Mouse (Mus musculus) embryonic facial prominence, embryonic 11.5 days (tissue): ENCODE measurements at regions not wholly inside any gene's neighbourhood (a gene's known extent, or its start where the extent isn't known, plus 50 kb on each side); places are given as distances from the start of the nearest gene placed in this dataset.

Experiments
- ATAC-seq: fragments of 200-750 bp; cut with Nextera tagmentation; replicated peaks from 2 replicates; pipeline ENCODE4 v1.8.0; 2017; ENCODE audit warnings: low read depth; ENCODE audit not compliant: insufficient number of reproducible peaks, low FRiP score, low TSS enrichment
- DNase-seq: peaks from one replicate; pipeline ENCODE4 v3.0.0-alpha.2; 2015; ENCODE audit warnings: low spot score
- H3K27ac ChIP-seq: fragments of 300-500 bp; sonication (generic); replicated peaks from 2 replicates; pipeline ENCODE4 v1.5.1; 2014; ENCODE audit warnings: mild to moderate bottlenecking, low read depth, low read length, control low read depth
- H3K27me3 ChIP-seq: fragments of 300-500 bp; sonication (generic); 2 replicates; pipeline ENCODE4 v1.6.1; 2014; ENCODE audit warnings: mild to moderate bottlenecking, low read length, moderate library complexity, mixed read lengths; ENCODE audit not compliant: control insufficient read depth, insufficient read depth
- H3K36me3 ChIP-seq: fragments of 300-500 bp; sonication (generic); replicated peaks from 2 replicates; pipeline ENCODE4 v1.6.1; 2014; ENCODE audit warnings: low read depth, mild to moderate bottlenecking, low read length, moderate library complexity, mixed read lengths; ENCODE audit not compliant: control insufficient read depth, insufficient read depth
- H3K4me1 ChIP-seq: fragments of 300-500 bp; sonication (generic); 2 replicates; pipeline ENCODE4 v1.6.1; 2014; ENCODE audit warnings: low read length, mixed read lengths; ENCODE audit not compliant: control insufficient read depth, insufficient read depth
- H3K4me2 ChIP-seq: fragments of 300-500 bp; sonication (generic); 2 replicates; pipeline ENCODE4 v1.6.1; 2014; ENCODE audit warnings: low read depth, mild to moderate bottlenecking, control low read depth, low read length, moderate library complexity
- H3K4me3 ChIP-seq: fragments of 300-500 bp; sonication (generic); 2 replicates; pipeline ENCODE4 v1.5.1; 2014; ENCODE audit warnings: low read depth, low read length, control low read depth
- H3K9ac ChIP-seq: fragments of 300-500 bp; sonication (generic); replicated peaks from 2 replicates; pipeline ENCODE4 v1.6.1; 2014; ENCODE audit warnings: mild to moderate bottlenecking, control low read depth, low read length
- H3K9me3 ChIP-seq: fragments of 300-500 bp; sonication (generic); replicated peaks from 2 replicates; pipeline ENCODE4 v1.6.1; 2016; ENCODE audit warnings: mild to moderate bottlenecking, low read length, inconsistent platforms, mixed read lengths; ENCODE audit not compliant: control insufficient read depth
- WGBS: fragments of 180-500 bp; shearing (Covaris S2); extraction: QIAGEN DNeasy Blood & Tissue Kit; methylation state at CpG from one replicate; pipeline ENCODE4 v1.1.7; 2014; 5-methylcytosine and 5-hydroxymethylcytosine counted together

DNA sequence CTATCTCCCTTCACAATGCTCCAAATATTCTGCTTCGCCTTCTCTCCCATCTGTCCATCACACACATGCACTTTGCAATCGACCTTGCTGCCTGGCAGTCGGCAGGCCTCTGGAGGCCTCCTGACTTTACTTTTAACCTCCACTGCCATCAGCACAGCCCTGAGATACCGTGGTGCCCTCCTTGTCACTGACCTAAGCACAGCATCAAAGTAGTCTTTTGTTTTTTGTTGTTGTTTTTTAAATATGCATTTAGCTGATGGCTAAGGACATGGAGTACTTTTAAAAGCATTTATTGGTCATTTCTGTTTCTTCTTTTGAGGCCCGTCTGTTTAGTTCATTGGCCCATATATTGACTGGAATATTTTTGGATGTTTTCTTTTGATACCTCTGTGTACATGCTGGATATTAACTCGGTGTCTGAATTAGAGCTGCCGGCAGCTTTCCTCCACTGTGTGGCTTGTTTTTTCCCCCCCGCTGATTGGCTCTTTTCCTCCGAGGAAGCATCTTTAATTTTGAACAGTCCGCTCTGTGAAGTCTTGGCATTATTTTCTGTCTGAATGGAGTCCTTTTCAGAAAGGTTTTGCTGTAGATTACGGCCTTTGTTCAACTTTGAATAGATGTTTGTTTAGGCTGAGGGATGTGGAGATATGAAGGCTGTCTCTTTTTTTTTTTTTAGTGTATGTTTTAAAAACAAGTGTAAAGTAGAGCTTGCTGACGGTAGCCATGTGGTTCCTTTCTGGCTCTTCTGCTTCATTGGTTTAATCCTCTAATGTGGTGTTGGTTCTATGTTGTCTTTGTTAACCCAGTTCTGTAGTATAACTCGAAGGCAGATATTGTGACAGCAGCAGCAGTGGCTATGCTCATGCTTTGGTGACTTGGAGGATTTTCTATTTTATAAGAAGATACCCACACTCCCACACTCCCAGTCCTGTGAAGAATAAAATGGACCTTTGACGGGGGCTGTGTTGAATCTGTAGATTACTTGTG is 449.1 kb downstream of the Tdrd3 start:
- Histone ChIP-seq H3K27me3 (no peaks in the 10 kb centered on the region), H3K27ac (no peak overlapping the region), H3K36me3 (no peaks in the 10 kb centered on the region), H3K4me2 (no peak overlapping the region), H3K4me3 (no peak overlapping the region), H3K9ac (no peak overlapping the region), H3K9me3 (no peaks in the 10 kb centered on the region), H3K4me1 (no peaks in the 10 kb centered on the region)
- 58% methylated on average over 14 of the region's 14 CpGs for WGBS
- DNase-seq (no peak), ATAC-seq (peak; percentile 30; the same call in 1 of the 2 replicates)

GRCm38 (mm10) chr14:87901784-87902183 is 485.3 kb downstream of the Tdrd3 start:
- Histone ChIP-seq H3K9me3 (no peaks in the 10 kb centered on the region), H3K27me3 (no peaks in the 10 kb centered on the region), H3K27ac (no peak overlapping the region), H3K9ac (no peak overlapping the region), H3K4me2 (no peak overlapping the region), H3K36me3 (no peaks in the 10 kb centered on the region), H3K4me3 (no peak overlapping the region), H3K4me1 (no peaks in the 10 kb centered on the region)
- ATAC-seq (no peak), DNase-seq (no peak)
- WGBS, result 87% methylated on average over 3 of the region's 3 CpGs

DNA sequence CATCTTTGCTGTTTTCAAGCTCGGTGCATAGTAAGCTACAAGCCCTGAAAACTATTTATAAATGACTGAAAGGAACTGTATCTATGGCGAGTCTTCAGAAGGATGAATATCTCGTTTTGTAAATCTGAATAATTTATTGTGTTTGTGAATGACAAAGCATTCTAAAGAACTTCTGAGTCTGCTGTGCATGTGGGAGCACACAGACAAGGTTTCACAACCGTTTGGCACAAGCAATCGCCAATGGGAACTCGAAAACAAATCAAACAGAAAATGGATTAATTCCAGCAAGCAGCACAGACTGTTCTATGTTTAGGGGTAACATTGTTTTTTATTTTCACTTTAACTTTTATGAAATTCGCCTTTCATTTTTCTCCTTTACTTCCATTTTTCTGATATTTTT is 486.0 kb downstream of the Tdrd3 start:
- ATAC-seq, result no peak
- H3K4me1 ChIP-seq, result no peaks in the 10 kb centered on the region

More for the DNA sequence above, 486.0 kb downstream of the Tdrd3 start:
- H3K27ac ChIP-seq, result no peak overlapping the region
- H3K9me3 ChIP-seq, result no peaks in the 10 kb centered on the region
- H3K27me3 ChIP-seq, result no peaks in the 10 kb centered on the region
- no peaks in the 10 kb centered on the region for H3K36me3 ChIP-seq
- no peak overlapping the region for H3K4me2 ChIP-seq
- no peak overlapping the region for H3K4me3 ChIP-seq
- H3K9ac ChIP-seq, result no peak overlapping the region
- no peak for DNase-seq
- 84% methylated on average over 7 of the region's 7 CpGs for WGBS
